Mouse (Mus musculus): ENCODE data around the gene Ece1. TPM values are rescaled to one million over a fixed set of nuclear protein-coding genes. Genes with fewer than 3 reads are reported as not detected.

Ece1 gene
- total RNA-seq, 1 experiment: 99.2 TPM

- Histone ChIP-seq H3K4me3 (ENCODE audit: insufficient read depth in 1 of 2, low read depth in 1 of 2, low read length in 2 of 2, poor library complexity in 1 of 2, severe bottlenecking in 1 of 2) (no peak overlapping the region), H3K27ac (ENCODE audit: insufficient read depth, low read depth, low read length, poor library complexity, severe bottlenecking) (no peak overlapping the region), H3K9me3 (ENCODE audit: control insufficient read depth, insufficient read depth, low read depth, low read length) (no peaks in the 10 kb centered on the region), H3K4me1 (ENCODE audit: control insufficient read depth in 2 of 2, insufficient read depth in 2 of 2, low read length in 2 of 2, poor library complexity in 1 of 2) (peaks cover 0 to 6% of the 10 kb centered on the region in 2 experiments; a peak in 1 of 4 replicates), H3K36me3 (ENCODE audit: control insufficient read depth, insufficient read depth, low read length, poor library complexity, severe bottlenecking) (peaks cover 14% of the 10 kb centered on the region; the same call in 1 of the 2 replicates), H3K9ac (ENCODE audit: insufficient read depth, low read depth, low read length, poor library complexity, severe bottlenecking) (no peak overlapping the region)
- in situ Hi-C loops (cut with MboI; ENCODE audit: low sequenced_read_pairs in 2 of 2, unreplicated experiment in 2 of 2): no loop called here
- no peak for DNase-seq (ENCODE audit: low read depth, low spot score)
- TF ChIP-seq MAFK (IDR thresholded peaks at IDR 0.05; ENCODE audit: insufficient read depth, low read depth, low read length): no peak
- TF ChIP-seq HCFC1 (IDR thresholded peaks at IDR 0.05; ENCODE audit: borderline replicate concordance, insufficient read depth, low read length): no peak
- TF ChIP-seq CHD2 (IDR thresholded peaks at IDR 0.05; ENCODE audit: low read depth, low read length): no peak
- TF ChIP-seq ZNF384 (IDR thresholded peaks at IDR 0.05; ENCODE audit: low read depth, low read length): no peak
Observed at GRCm38 (mm10) chr4:137995399-137995798, 133.4 kb downstream of the Ece1 start.

GRCm38 (mm10) chr4:137998232-137998631, 136.2 kb downstream of the Ece1 start:
- TF ChIP-seq ZNF384 (IDR thresholded peaks at IDR 0.05; ENCODE audit: low read depth, low read length) (no peak), ZC3H11A (IDR thresholded peaks at IDR 0.05; ENCODE audit: borderline replicate concordance, low read depth, low read length) (no peak), CHD2 (IDR thresholded peaks at IDR 0.05; ENCODE audit: low read depth, low read length) (no peak), HCFC1 (IDR thresholded peaks at IDR 0.05; ENCODE audit: borderline replicate concordance, insufficient read depth, low read length) (no peak)
- H3K4me1 ChIP-seq (ENCODE audit: control insufficient read depth in 2 of 2, insufficient read depth in 2 of 2, low read length in 2 of 2, poor library complexity in 1 of 2): peaks cover 0 to 8% of the 10 kb centered on the region in 2 experiments; a peak in 1 of 4 replicates
- no peak for DNase-seq (ENCODE audit: low read depth, low spot score)
- no peak overlapping the region for H3K4me3 ChIP-seq (ENCODE audit: insufficient read depth in 1 of 2, low read depth in 1 of 2, low read length in 2 of 2, poor library complexity in 1 of 2, severe bottlenecking in 1 of 2)
- peaks cover 17% of the 10 kb centered on the region; the same call in 1 of the 2 replicates for H3K36me3 ChIP-seq (ENCODE audit: control insufficient read depth, insufficient read depth, low read length, poor library complexity, severe bottlenecking)
- H3K9me3 ChIP-seq (ENCODE audit: control insufficient read depth, insufficient read depth, low read depth, low read length): no peaks in the 10 kb centered on the region
- no peak overlapping the region for H3K27ac ChIP-seq (ENCODE audit: insufficient read depth, low read depth, low read length, poor library complexity, severe bottlenecking)
- in situ Hi-C loops (cut with MboI; ENCODE audit: low sequenced_read_pairs in 2 of 2, unreplicated experiment in 2 of 2): no loop called here
- no peak overlapping the region for H3K9ac ChIP-seq (ENCODE audit: insufficient read depth, low read depth, low read length, poor library complexity, severe bottlenecking)

DNA sequence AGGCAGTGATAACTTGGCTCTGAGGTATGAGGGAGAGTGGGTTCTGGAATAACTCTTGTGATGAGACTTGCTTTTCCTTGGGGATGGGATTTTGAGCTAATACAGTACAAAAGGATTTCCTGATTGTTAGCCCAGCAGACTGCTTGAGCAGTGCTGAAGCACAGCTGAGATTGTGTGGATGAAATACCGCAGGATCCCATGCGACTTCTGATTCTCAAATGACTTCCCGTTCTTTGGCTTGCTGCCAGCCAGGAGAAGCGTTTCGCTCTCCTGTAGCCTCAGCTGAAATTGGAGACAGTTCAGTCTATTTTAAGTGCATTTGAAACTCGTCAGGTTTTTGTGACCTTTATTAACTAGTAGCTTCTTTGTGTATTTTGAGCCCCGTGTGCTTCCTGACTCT, 138.6 kb downstream of the Ece1 start:
- TF ChIP-seq CHD2 (IDR thresholded peaks at IDR 0.05; ENCODE audit: low read depth, low read length) (no peak), HCFC1 (IDR thresholded peaks at IDR 0.05; ENCODE audit: borderline replicate concordance, insufficient read depth, low read length) (no peak), ZC3H11A (IDR thresholded peaks at IDR 0.05; ENCODE audit: borderline replicate concordance, low read depth, low read length) (no peak), ZNF384 (IDR thresholded peaks at IDR 0.05; ENCODE audit: low read depth, low read length) (no peak), MAFK (IDR thresholded peaks at IDR 0.05; ENCODE audit: insufficient read depth, low read depth, low read length) (no peak)
- H3K27ac ChIP-seq (ENCODE audit: insufficient read depth, low read depth, low read length, poor library complexity, severe bottlenecking): no peak overlapping the region
- peaks cover 0 to 10% of the 10 kb centered on the region in 2 experiments; a peak in 1 of 4 replicates for H3K4me1 ChIP-seq (ENCODE audit: control insufficient read depth in 2 of 2, insufficient read depth in 2 of 2, low read length in 2 of 2, poor library complexity in 1 of 2)
- peaks cover 17% of the 10 kb centered on the region; the same call in 1 of the 2 replicates for H3K36me3 ChIP-seq (ENCODE audit: control insufficient read depth, insufficient read depth, low read length, poor library complexity, severe bottlenecking)
- H3K4me3 ChIP-seq (ENCODE audit: insufficient read depth in 1 of 2, low read depth in 1 of 2, low read length in 2 of 2, poor library complexity in 1 of 2, severe bottlenecking in 1 of 2): no peak overlapping the region
- no peak for DNase-seq (ENCODE audit: low read depth, low spot score)
- H3K9ac ChIP-seq (ENCODE audit: insufficient read depth, low read depth, low read length, poor library complexity, severe bottlenecking): no peak overlapping the region
- in situ Hi-C loops (cut with MboI; ENCODE audit: low sequenced_read_pairs in 2 of 2, unreplicated experiment in 2 of 2): no loop called here
- no peaks in the 10 kb centered on the region for H3K9me3 ChIP-seq (ENCODE audit: control insufficient read depth, insufficient read depth, low read depth, low read length)

DNA sequence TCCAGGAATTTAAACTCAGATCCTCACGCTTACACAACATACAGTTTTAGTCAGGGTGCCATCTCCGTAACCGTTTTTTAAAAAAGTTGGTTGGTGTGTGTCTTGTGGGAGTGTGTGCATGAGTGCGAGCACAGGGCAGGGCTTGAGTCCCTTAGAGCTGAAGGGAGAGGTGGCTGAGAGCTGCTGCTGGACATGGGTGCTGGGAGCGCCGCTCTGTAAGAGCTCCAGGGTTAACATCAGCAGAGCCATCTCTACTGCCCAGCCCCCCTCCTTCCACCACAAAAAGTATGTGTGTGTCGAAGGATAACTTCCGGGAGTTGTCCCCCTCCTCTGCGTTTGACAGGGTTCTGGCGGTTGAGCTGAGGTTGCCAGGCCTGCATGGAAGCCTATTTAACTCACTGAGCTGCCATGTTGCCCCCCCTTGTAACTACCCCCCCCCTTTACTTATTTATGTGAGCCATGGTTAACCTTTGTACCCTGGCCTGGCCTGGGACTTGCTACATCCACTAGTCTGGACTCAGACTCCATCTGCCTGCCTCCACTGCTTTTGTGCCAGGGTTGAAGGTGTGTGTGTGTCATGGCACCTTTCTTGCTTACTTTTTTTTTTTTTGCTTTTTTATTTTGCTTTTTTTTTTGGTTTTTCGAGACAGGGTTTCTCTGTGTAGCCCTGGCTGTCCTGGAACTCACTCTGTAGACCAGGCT, 142.0 kb downstream of the Ece1 start:
- H3K4me3 ChIP-seq (ENCODE audit: insufficient read depth in 1 of 2, low read depth in 1 of 2, low read length in 2 of 2, poor library complexity in 1 of 2, severe bottlenecking in 1 of 2): no peak overlapping the region

More for the DNA sequence above, 142.0 kb downstream of the Ece1 start:
- Histone ChIP-seq H3K9me3 (ENCODE audit: control insufficient read depth, insufficient read depth, low read depth, low read length) (no peaks in the 10 kb centered on the region), H3K9ac (ENCODE audit: insufficient read depth, low read depth, low read length, poor library complexity, severe bottlenecking) (no peak overlapping the region), H3K36me3 (ENCODE audit: control insufficient read depth, insufficient read depth, low read length, poor library complexity, severe bottlenecking) (peaks cover 8% of the 10 kb centered on the region; the same call in 1 of the 2 replicates), H3K27ac (ENCODE audit: insufficient read depth, low read depth, low read length, poor library complexity, severe bottlenecking) (no peak overlapping the region), H3K4me1 (ENCODE audit: control insufficient read depth in 2 of 2, insufficient read depth in 2 of 2, low read length in 2 of 2, poor library complexity in 1 of 2) (peaks cover 3 to 10% of the 10 kb centered on the region in 2 experiments; a peak in 1 of 4 replicates)
- DNase-seq (ENCODE audit: low read depth, low spot score): no peak
- TF ChIP-seq CHD2 (IDR thresholded peaks at IDR 0.05; ENCODE audit: low read depth, low read length) (no peak), ZC3H11A (IDR thresholded peaks at IDR 0.05; ENCODE audit: borderline replicate concordance, low read depth, low read length) (no peak), MAFK (IDR thresholded peaks at IDR 0.05; ENCODE audit: insufficient read depth, low read depth, low read length) (no peak), ZNF384 (IDR thresholded peaks at IDR 0.05; ENCODE audit: low read depth, low read length) (no peak), HCFC1 (IDR thresholded peaks at IDR 0.05; ENCODE audit: borderline replicate concordance, insufficient read depth, low read length) (no peak)
- in situ Hi-C loops (cut with MboI; ENCODE audit: low sequenced_read_pairs in 2 of 2, unreplicated experiment in 2 of 2): no loop called here
